Mouse (Mus musculus): ENCODE data around the gene Mgrn1. TPM values are rescaled to one million over a fixed set of nuclear protein-coding genes. Genes with fewer than 3 reads are reported as not detected.

Mgrn1 gene
- 100 to 1,000 TPM; 219 to 221 TPM for total RNA-seq (2021)

DNA sequence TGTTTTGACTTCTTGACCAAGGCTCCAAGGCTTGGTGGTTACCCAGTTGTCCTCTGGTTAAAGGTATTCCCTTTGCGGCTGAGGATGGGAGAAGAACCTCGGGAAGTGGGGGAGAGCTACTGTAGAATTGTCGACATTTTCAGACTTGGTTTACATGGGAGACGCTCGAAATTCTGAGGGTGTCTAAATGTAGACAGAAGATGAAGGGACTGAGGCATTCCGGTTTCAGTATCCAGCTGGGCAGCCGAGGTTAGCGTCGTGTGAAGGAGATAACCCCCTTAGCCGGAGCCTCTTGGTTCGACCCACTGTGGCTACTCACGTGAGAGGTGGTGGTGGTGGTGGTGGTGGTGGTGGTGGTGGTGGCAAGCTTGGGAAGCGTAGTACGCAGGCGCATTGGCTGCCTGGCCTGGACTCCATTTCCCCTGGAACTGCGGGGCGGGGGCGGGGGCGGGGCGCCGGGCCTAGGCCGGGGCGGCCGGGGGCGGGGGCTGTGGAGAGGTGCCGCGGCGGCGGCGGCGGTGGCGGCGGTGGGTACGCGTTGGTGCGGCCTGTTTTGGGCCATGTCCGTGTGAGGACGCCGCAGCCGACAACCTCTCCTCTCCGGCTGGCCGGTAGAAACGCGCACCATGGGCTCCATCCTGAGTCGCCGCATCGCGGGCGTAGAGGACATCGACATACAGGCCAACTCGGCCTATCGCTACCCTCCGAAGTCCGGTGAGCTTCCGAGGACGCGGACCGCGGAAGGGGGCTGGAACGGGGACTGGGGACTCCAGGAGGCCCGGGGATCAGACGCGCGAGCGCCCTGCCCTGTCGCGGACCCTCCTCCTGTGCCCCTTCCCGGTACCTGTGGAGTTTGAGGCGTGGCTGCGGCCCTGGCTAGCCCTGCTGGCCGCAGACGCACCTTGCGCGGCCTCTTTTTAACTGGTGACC is at the start of gene Mgrn1:
Gene Mgrn1 (plus strand): TSS at position 490 of the 930 bp plus-strand sequence.
- peak; percentile 66 to 72 for DNase-seq (ENCODE audit: extremely low spot score in 1 of 2, low spot score in 1 of 2)

DNA sequence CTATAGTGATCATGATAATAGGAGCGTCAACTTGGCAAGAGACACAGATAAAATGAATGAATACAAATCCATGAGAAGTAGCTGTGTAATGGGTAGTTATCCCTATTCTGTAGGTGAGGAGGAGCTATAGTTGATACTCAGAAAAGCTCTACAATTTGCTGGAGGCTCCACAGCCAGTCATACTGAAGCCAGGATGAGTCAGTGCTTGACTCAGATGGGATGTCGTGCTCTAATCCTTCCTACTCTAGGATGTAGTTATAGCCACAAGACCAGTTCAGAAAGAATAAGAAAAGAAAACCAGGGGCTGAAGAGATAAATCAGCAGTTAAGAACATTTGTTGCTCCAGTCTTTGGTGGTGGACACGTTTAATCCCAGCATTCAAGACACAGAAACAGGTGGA is 48.4 kb upstream of the Mgrn1 start:
- DNase-seq (ENCODE audit: extremely low spot score in 1 of 2, low spot score in 1 of 2) = no peak

DNA sequence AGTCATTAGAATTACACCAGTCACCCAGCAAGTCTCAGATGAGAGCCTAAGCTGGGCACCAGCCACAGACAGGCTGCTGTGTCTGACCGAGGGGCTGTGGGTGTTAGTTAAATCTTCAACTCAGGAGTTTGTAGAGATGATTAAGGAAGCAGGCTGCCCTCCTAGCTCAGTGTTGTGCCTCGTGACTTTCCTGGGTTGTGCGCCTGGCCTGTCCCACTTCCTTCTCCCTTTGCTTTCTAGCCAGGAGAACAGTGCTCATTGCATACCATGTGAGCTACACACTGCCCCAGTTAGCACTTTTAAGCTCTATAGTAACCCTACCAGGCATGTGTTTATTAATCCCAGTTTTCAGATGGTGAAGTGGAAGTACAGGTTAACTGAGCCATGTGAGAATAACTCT is 46.5 kb upstream of the Mgrn1 start:
- no peak for DNase-seq (ENCODE audit: extremely low spot score in 1 of 2, low spot score in 1 of 2)

DNA sequence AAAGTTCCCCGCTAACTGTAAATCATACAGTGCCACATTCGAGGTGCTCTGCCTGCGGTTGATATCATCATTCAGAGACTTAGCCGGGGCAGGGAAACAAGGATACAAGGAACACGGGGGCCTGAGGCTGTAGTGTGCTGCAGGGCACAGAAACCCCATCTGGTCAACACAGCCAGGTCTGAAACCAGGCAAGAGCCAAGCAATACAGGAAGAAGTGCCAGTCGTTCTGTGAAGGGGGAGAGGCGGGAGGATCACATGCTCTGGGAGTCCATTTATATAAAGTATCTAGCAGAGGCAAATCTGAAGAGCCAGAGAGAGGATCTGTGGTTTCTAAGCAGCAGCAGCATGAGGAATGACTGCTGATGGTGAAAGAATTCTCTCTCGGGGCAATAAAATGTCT is 45.8 kb upstream of the Mgrn1 start:
- DNase-seq (ENCODE audit: extremely low spot score in 1 of 2, low spot score in 1 of 2) = no peak

DNA sequence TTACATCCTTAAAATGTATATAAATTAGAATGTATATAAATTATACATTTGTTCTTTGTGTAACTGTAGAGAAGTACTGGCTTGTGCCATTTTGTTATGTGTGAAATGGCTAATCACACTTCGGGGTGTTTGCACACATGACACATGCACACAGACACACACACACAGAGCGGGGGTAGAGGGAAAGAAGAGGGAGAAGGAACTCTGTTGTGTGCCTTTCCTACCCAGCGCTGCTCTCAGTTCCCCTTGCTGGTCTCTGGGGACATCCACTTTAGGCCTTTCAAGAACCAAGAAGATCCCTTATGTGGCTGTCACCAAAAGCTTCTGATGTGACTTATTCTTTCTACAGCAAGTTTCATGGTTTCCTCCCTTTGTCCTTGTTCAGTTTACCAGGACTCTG is 39.0 kb upstream of the Mgrn1 start:
- DNase-seq (ENCODE audit: extremely low spot score in 1 of 2, low spot score in 1 of 2) = no peak

DNA sequence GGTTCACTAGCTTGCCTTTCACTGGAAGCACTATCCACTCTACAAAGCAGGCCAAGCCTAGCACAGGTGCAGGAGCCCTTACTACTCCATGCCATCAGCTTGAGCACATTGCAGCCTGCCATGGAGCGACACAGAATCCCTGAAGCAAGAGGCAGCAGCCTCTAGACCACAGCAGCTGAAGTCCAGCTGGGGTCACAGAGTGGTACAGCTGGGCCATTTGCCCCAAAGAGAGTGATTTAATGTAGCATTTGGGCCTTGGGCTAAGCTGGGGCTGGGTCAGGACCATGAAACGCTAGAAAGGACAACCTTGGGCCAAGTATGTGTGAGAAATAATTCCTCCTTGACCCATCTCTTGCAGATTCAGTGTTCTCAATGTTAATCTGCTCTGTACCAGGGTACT is 38.0 kb upstream of the Mgrn1 start:
- no peak for DNase-seq (ENCODE audit: extremely low spot score in 1 of 2, low spot score in 1 of 2)

DNA sequence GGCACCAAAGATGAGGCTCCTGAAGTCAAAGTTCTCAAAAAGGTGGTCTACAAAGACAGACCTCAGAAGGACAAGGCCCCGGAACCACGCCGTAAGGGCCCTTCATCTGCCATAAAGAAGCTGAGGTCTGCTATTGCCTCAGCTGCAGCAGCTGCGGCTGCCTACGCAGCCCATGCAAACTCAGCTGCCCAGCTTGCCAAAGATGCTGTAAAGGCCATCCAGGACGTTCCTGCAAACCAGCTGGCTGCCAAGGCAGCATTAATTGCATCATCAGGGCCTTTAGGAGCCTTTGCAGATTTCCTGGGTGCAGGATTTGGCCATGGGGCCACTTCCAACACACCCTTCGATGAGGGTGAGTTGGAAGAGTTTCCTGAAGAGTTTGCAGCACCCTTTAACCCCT is 35.7 kb upstream of the Mgrn1 start:
- DNase-seq (ENCODE audit: extremely low spot score in 1 of 2, low spot score in 1 of 2) = no peak

DNA sequence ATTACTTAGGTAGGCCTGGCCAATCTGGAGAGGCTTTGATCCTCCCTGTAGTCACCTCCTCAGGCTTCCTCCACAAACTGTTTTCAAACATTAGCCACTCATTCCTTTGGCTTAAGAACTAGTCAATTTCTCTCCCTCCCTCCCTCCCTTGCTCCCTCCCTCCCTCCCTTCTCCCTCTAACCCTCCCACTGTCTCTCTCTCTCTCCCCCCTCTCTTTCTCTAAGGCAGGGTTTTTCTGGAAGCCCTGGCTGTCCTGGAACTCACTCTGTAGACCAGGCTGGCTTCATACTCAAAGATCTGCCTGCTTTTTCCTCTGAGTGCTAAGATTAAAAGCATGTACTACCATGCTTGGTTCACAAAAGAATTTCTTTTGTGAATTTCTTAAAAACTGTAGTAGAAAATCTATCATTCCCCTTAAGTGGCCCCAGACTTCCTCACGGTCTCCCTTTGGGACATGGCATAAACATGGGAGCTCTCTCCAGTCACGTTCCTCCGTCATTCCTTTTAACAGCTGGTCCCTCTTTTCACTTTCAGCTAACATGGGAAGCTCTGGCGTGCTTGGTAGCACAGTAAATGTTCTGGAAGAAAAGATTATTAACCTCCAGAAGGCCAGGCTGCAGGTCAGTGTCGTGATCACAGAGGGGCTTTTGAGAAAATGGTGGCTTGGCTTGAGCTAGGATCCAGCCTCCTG is 35.0 kb upstream of the Mgrn1 start:
- DNase-seq (ENCODE audit: extremely low spot score in 1 of 2, low spot score in 1 of 2) = no peak

DNA sequence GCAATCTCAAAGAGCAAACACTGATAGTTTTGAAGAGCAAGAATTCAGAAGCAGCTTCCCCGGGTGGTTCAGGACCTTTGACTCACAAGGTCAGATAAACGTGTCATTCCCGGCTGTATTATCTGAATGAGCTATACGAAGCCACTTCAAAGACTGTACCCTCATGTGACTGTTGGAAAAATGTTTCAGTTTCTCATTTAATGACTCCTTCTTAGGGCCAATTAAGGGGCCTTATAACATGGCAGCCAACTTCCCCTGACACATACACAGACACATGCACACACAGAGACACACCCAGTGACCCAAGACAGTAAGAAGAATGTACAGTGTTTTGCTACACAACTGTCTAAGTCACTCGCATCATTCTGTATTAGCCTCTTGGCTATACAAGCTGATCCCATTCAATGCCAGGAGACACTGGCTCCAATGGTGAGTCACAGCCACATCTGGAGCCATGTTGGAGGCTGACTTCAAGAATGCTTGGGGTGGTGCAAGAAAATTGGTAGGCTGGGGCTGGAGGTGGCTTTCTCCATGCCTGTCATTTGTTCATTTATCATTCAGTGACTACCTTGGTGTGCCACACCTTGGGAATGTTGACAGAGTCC is 30.9 kb upstream of the Mgrn1 start:
- DNase-seq (ENCODE audit: extremely low spot score in 1 of 2, low spot score in 1 of 2) = no peak

DNA sequence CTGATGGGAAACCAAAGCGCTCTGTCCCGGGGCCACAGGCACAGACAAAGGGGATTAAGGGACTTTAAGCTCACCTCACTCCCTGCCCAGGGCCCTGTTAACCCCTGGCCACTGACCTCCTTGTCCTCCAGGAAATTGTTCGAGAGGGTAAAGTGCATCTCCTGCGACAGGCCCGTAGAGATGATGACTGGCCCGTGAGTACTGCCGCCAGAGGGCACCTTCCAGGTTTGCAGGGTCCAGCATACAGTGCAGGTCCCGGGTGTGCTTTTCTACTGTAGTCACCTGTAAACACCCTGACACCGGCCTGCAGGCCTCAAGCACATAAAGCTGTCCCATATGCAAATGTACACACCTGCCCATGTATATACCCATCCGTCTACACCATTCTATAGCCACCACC is 24.7 kb upstream of the Mgrn1 start:
- DNase-seq (ENCODE audit: extremely low spot score in 1 of 2, low spot score in 1 of 2) = no peak

DNA sequence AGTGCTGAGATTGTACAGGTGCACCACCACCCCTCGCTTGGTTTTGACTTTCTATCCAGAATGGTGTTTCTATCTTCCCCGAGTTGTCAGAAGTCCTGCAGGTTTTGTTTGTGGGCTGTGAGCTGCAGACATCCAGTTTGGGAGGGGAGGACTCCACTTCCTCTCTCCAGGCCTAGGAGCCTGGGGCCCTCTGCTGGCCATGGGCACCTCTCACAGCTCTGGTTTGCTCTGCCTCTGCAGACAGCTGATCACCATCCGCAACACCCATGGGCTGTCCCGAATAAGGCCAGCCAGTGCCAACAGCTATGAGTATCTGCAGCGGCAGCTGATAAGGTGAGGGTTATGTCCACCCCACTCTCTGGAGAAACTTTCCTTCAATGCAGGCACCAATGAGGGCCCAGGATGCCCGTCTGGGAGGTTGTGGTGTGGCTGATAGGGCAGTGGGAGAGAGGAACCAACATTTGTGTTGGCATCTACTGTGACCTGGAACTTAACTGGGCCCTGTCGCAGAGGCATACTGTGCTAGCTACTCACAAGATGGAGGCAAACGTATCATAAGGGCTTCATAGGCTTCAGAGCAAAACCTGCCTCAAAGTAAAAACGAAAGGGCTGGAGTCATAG is 23.1 kb upstream of the Mgrn1 start:
- peak in 1 of 2 experiments; percentile 53 for DNase-seq (ENCODE audit: extremely low spot score in 1 of 2, low spot score in 1 of 2)

DNA sequence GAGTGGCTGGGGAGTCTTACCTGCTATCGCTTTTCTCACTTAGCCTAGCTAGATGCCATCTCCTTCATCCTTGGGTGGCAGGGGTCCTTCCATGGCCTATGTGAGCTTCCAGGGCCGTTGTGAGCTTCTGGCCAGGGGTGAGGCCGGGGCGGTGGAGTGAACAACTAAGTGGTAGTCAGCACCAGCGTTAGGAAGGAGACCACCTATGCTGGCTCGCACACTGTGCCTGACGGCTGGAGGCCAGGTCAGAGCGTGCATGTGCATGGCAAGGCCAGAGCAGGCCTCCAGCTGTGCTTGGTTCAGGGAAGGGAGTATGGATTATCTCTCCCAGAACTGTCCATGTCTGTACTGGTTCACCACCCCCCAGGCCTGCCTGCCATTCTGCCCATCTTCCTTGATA is 22.3 kb upstream of the Mgrn1 start:
- DNase-seq (ENCODE audit: extremely low spot score in 1 of 2, low spot score in 1 of 2) = no peak

DNA sequence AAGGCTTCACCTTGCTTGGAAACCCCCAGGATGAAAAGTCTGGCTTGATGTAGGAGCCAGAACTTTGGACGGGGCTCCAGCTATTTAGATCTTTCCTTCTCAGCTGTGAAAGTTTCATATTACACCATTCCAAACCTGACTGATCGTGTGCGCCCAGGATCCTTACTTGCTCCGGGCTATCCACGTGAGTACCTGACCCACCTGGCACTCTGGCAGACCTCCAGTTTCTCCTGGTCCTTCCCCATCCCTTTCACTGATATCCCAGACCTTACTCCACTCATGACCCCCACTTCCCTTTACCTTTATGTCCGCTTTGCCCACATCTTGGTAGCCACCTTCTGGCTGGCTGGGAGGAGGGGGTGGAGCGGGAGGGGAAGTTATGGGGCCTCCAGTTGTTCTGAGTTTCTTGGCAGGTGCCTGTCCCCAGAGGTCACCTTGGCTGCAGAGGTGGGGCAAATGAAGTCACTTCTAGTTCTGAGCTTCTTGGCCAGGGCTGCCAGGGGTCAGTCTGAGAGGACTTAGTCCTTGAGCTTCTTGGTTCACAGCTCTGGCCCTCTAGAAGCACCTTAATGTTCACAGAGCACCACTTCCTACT is 19.9 kb upstream of the Mgrn1 start:
- no peak for DNase-seq (ENCODE audit: extremely low spot score in 1 of 2, low spot score in 1 of 2)

DNA sequence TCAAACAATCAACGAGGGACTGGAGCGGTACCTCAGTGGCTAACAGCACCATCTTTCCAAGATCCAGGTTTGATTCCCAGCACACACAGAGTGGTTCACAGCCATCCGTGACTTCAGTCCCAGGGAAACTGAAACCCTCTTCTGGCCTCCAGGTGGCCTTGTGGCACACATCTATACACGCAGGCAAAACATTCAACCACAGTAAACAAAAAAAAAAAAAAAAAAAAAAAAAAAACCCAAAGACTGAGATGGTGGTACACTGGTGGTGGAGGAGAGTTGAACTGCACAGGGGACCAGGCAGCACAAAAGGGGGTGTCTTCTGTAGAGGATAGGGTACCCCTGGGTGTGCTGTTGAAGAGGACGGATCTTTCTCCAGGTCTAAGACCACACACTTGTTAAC is 15.6 kb upstream of the Mgrn1 start:
- no peak for DNase-seq (ENCODE audit: extremely low spot score in 1 of 2, low spot score in 1 of 2)

DNA sequence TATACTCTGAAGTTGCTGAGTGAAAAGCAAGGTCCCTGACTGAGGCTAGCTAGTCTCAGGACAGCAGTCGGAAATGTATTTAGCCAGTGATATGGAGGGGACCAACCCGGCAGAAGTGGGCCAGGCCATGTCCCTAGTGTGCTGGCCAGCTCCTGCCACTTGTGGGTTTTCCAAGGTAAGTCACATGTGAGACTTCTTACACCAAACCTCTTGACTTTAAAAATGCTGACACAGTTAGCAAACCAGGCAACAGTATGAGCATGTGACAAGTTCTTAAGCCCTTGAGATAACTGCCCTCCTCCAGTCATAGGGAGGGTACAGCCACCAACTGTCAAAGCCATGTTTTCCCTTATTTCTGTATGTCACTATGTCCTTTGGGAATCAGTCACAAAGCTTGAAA is 14.1 kb upstream of the Mgrn1 start:
- no peak for DNase-seq (ENCODE audit: extremely low spot score in 1 of 2, low spot score in 1 of 2)

DNA sequence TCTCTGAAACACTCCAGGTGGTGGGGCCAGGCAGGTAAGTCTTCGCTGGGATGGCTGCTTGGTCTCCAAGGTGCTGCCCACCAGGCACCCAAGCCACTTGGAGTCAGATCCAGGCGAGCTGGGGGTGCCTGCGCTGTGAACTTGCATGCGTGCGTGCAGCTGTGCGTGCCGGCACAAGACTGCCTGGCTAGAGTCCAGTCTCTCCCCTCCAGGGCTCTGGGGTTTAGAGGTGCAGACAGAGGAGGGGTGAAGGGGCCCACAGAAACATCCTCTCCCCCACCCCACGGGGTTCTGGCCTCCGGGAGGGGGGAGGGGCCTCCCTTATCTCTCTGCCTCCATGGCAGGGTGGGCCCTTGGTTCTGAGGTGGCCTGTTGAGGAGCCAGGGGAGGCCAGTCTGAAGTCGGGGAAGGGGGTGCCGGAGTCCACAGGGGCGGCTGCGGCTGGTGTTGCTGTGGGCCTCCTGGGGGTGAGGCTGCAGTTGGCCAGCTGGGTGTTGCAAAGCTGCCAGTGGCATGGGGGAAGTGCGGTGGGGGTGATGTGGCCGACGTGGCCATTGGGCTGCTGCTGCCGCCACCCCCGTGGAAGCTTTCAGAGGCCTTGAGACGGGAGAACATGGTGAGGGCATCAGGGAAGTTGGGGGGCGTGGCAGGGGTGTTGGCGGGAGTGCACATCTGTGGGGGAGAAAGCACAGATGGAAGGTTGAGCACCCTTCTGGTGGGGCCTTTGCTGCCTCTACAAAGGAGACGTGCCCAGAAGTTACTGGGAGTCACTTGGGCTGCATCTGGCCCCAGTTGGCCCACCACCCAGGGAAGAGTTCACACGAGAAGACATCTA is 10.6 kb upstream of the Mgrn1 start:
- DNase-seq (ENCODE audit: extremely low spot score in 1 of 2, low spot score in 1 of 2) = no peak

DNA sequence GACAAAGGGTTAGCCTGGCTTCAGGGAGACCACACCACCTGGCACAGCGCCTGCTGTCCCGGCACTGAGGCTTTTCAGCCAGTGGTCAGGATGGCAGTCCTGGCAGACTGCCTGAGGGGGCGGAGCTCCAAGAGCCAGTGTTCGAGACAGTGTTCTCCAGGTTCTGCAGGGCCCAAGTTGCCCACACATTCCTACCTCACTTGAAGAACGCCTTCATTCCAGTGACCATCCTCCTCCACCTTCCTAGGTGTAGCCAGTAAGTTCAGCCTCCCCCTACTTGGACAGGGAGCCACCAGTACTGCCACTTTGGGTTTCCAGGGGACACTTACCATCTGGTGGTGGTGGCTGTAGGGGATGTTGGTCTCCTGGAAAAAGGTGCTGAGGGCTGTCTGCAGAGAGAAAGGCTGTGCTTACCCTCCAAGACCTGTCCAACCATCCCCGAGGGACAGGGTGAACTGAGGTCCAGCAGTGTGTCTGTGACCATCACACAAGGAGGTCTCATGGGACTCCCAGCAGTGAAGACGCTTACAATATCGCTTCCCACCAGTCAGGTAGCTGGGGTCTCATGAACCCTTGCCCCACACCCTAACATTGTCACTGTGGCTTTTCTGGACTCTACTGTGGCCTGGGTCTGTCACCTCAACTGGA is 9.9 kb upstream of the Mgrn1 start:
- peak in 1 of 2 experiments; percentile 65 for DNase-seq (ENCODE audit: extremely low spot score in 1 of 2, low spot score in 1 of 2)

DNA sequence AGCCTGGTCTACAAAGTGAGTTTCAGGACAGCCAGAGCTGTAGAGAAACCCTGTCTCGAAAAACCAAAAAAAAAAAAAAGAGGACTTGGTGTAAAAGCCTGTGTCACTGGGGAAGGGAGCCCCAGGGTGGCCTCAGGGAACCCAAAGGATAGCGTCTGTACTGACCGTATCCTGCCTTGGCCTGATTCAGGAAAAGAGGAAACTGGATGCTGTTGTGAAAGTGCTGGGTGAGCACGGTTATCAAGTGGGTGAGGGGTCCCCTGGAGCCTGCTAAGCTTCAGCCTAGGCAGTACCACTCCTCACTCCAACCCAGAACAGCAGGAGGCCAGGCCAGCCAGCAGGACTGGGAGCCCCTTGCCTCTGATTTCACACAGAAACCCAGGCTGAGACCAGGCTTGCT is 8.9 kb upstream of the Mgrn1 start:
- no peak for DNase-seq (ENCODE audit: extremely low spot score in 1 of 2, low spot score in 1 of 2)

DNA sequence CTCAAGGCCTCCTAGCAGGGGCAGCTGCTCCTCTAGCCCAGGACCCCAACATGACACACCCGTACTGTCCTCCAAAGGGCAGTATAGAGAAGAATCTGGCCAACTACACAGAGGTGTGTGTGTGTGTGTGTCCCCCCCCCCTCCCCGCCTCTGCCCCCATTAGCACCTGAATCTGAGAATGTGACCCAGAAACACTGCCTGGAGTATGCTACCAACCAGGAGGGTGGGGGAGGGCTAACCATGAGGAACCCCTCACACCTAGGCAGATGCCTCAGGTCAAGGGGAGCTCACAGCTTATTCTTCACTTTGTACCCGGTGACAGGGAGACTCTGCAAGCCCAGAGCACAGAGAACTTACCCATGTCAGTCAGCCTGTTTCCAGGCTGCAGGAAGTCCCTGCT is 8.3 kb upstream of the Mgrn1 start:
- DNase-seq (ENCODE audit: extremely low spot score in 1 of 2, low spot score in 1 of 2) = no peak

All from layer of hippocampus, postnatal 25 days (tissue).